Mouse (Mus musculus) ES-CJ7 (cell line): ENCODE measurements around the gene Nxn.

Experiments
- DNase-seq: peaks from one replicate; pipeline ENCODE4 v3.0.0; 2011; ENCODE audit warnings: low read depth, low spot score

Gene Nxn

GRCm38 (mm10) chr11:76334966-76335365 is 64.0 kb downstream of the Nxn start:
- DNase-seq, result no peak

- DNase-seq, result no peak
Measured at GRCm38 (mm10) chr11:76332240-76332639, 66.7 kb downstream of the Nxn start.

GRCm38 (mm10) chr11:76328522-76329290 is 70.2 kb downstream of the Nxn start:
- DNase-seq, result no peak

- DNase-seq, result no peak
Measured at GRCm38 (mm10) chr11:76328084-76328483, 70.9 kb downstream of the Nxn start.

GRCm38 (mm10) chr11:76326672-76327071 is 72.3 kb downstream of the Nxn start:
- DNase-seq, result no peak

- DNase-seq, result no peak
Measured at GRCm38 (mm10) chr11:76326051-76326450, 72.9 kb downstream of the Nxn start.

DNA sequence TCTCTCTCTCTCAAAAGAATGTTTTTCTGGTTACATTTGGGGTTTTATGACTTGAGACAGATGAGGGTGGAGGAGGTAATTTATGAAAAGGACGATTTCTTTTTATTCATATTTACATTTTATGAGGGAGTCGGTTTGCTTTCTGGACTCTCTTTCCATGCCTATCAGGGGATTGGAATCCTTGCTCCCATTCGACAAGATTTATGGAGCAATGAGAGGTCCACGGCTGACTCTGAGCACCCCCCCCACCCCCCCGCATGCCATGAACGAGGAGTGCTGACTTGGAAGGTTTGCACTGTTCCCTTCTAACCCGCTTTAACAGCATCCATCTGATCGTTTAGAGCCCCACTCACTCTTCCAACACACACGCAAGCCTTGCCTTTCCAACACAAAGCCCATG is 74.1 kb downstream of the Nxn start:
- DNase-seq, result no peak

- no peak for DNase-seq
Measured at GRCm38 (mm10) chr11:76324207-76324606, 74.7 kb downstream of the Nxn start.

GRCm38 (mm10) chr11:76322939-76323338 is 76.0 kb downstream of the Nxn start:
- DNase-seq, result no peak

GRCm38 (mm10) chr11:76322081-76322480 is 76.9 kb downstream of the Nxn start:
- DNase-seq, result no peak

- DNase-seq, result peak; percentile 47
Measured at GRCm38 (mm10) chr11:76320475-76320874, 78.5 kb downstream of the Nxn start.

- DNase-seq, result peak; percentile 92
Measured at GRCm38 (mm10) chr11:76319714-76320435, 79.1 kb downstream of the Nxn start.

GRCm38 (mm10) chr11:76317904-76318303 is 81.0 kb downstream of the Nxn start:
- no peak for DNase-seq

DNA sequence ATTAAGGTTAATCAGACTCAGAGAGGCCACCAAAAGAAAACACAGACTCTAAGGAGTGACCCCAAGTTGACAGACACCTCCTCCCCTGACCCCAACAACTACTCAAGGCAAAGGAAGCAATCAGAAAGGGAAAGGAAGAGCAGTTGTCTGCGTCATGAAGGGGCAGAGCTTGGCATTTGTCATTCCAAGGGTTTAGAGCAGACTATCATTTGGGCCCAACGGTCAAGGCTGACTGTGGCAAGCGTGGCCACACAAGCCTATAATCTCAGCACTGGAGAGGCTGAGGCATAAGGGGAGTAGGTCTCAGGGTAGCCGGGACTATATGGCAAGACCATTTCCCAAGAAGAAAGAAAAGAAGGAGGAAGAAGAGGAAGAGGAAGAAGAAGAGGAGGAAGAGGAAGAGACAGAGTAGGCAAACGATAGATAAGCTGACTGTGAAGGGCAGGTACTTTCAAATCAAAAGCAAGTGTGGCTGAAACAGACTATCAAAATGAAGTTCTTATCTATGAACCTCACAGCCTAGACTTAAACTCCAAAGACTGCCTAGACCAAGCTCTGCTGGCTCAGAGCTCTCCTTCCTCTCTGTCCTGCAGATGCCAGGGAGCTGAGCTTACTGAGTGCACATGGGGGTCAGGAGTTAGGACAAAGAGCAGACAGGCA is 83.0 kb downstream of the Nxn start:
- no peak for DNase-seq

DNA sequence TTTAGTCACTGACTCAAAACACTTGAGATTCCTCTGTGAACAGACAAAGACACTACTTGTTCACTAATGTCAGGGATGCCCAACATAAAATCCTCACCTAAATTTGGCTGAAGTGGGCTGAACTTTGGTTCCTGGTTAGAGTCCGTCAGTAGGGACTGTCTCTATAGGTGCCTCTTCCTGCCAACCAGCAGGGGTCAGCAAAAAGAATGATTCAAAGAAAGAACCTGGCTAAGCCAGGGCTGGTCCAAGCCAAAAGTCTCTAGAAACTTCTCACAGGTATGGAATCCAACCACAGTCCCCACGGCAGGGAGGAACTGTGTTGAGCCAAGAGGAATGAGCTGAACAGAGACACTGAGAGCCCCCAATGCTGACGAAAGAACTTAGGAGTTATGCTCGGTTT is 84.2 kb downstream of the Nxn start:
- DNase-seq, result peak; percentile 39

DNA sequence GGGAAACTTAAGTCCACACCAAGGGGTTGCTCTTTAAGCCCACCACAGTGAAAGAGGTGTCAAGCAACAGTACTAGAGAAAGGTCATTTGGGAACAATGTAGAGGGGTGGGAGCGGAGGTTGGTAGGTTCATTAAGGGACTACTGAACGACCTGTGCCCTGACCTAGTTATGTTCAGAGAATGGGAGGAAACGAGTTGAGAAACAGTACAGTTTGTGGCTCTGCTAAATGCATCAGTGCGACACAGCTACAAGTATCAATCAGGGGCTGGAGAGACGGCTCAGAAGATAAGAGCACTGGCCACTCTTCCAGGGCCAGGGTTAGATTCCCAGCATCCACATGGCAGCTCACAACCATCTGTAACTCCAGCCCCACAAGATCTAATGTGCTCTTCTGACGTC is 84.8 kb downstream of the Nxn start:
- no peak for DNase-seq

DNA sequence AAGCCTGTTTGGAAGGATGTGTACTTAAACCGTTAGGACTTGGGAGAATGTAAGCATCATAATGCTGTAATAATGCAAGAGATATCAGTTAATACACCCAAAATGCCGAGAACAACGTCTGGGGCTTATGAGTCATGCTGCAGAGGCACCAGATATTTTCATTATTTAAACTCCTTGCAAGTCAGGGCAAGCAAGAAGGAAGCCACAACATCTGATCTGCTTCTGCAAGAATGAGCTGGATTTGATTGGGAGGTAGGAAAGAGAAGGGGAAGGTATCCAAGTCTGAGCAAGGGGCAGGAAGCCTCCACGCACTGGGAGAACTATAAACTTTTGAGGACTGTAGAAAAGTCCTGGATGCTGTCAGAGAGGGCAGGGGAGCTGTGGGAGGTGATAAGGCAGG is 86.1 kb downstream of the Nxn start:
- DNase-seq, result no peak

DNA sequence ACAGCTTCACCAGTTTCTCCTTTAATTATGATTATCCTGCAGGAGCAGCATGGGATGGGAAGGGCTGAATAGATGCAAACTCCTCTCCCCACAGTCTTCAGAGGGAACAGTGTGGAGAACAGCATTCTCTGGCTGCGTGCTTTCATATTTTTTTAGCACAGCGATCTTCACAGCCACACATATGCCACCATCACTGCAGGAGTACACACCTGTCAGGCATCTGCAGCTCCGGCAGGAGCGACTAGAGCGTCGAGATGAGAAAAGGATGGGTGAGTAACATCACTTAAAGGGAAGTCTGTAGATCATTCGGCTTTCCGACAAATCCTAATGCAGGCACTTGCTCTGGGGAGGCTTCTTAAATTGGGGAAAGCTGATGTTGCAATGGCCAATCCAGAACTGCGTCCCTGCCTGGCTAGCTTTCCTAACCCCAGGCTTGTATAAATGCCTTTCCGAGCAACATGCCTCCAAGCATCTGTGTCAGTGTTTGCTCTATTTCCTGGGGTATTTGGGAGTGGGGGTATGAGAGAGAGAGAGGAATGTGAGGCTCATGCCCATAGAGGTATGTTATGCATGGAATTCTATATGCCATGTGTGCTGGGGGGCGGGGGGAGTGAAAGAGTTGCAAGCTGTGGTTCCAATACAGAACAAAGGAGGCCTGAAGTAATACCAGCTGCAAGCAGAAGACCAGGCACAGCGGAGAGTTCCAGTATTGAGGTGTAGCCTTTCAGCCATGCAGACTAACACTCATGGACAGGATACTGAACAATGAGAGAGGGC is 87.5 kb downstream of the Nxn start:
- DNase-seq, result no peak

GRCm38 (mm10) chr11:76309868-76310267 is 89.1 kb downstream of the Nxn start:
- no peak for DNase-seq

DNA sequence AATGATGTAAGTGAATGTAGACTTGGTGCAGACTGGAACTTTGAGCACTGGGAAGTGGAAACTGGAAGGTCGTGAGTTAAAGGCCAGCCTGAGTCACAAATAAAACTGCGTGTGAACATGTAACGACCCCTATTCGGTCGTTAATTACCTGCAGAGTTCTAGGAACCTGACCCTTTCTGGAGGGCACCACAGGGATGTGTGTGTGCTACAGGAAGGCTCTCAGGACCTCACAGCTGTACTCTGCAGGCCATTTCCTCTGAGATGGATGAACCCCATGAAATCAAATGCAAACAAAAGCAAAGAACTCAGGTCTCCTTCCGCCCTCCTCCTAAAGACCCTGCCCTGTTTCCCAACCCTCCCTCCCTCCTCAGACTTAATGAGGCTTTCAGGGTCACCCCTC is 89.9 kb downstream of the Nxn start:
- peak; percentile 86 for DNase-seq

GRCm38 (mm10) chr11:76306769-76307168 is 92.2 kb downstream of the Nxn start:
- DNase-seq, result no peak

GRCm38 (mm10) chr11:76305571-76305970 is 93.4 kb downstream of the Nxn start:
- no peak for DNase-seq
